Mouse (Mus musculus) CD8-positive naive resting alpha-beta T cell, adult 2 months (primary cell): ENCODE data around the gene Ctbs.
"Not testable (repeated sequence)": the region's sequence is repeated elsewhere in the genome, so short reads cannot be mapped to it uniquely, and the experiment has no call there.

ENCODE experiments used
- DNase-seq, 2 experiments: peaks; one replicate each; pipeline ENCODE4 v3.0.0; 2022; ENCODE audit warnings: low read depth in 2 of 2, low spot score in 2 of 2

The Ctbs gene

GRCm38 (mm10) chr3:146433063-146433462, 16.5 kb upstream of the Ctbs start:
- not testable (repeated sequence) for DNase-seq

- no peak for DNase-seq
Observed at GRCm38 (mm10) chr3:146433681-146434350, 15.8 kb upstream of the Ctbs start.

- DNase-seq: no peak
Observed at GRCm38 (mm10) chr3:146434686-146435085, 14.9 kb upstream of the Ctbs start.

DNA sequence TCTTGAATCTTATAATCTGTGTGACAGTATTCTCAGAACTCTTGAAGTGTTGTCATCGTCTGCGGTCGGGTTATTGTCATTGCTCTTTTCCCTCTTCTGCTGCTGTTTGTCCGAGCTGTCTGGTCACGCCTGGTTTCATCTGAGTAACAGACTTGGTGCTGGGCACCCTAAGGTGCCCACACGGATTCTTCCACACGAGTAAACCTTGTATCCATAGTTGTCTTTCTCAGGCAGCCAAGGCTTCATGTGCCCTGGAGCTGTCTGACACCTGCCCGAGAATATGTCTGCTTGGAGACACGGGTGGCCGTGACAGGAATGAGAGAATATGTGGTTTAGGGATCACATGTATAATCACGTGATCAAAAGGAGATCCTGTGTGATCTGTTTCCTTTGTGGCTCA, 14.1 kb upstream of the Ctbs start:
- DNase-seq: no peak

- DNase-seq: no peak
Observed at GRCm38 (mm10) chr3:146436114-146436513, 13.5 kb upstream of the Ctbs start.

DNA sequence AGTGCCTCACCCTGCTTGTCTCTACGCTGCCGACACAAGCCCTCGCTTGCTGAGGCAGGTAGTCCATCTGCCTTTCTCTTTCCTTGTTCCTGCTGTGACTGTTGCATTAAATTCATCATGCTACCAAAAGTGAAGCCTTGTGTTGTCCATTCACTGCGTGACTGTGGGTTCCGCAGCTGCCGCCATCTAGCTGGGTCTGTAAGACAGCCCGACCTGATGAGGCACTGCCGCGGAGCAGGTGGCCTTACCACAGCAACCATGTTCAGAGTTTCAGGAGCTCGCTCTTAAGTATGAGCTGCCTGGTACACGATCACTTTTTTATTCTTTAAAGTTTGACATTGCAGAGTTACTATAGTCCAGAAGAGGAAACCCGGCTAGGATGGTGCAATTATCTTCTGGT, 9.6 kb upstream of the Ctbs start:
- no peak for DNase-seq

DNA sequence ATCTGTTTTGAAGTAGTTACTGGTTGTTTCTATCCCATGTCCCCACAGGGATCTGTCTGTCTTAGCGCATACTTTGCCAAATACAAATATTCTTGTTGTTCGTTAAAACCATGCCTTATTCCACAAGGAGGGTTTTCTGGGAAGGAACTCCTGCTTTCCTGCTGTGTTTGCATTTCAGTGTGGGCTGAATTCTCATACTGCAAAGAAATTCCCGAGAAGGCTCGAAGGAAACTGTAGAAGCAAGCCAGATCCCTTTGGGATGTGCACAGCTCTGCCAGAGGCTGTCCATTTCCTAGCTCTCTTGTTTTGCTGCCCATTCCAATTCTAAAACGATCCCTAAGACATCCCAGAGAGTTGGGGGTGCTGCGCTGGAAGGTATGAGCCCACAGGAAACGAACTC, 9.2 kb upstream of the Ctbs start:
- DNase-seq: no peak

DNA sequence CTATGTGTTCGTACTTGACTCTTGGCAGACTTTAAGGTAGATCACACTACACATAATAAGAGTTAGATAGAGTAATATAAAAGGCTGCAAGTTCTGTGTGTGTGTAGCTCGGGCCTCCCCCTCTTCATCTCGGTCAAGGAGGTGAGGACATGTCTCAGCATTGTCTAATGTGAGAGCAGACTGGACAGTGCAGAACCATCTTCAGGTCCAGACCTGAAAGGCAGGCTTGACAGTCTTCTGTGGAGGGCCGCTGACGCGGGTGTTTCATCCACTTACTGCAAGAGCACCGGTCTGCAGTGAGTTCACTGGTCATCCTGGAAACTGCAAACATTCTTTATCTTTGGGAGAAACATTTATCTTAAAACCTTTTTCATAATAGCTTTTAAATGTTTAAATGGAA, 7.1 kb upstream of the Ctbs start:
- DNase-seq: no peak

DNA sequence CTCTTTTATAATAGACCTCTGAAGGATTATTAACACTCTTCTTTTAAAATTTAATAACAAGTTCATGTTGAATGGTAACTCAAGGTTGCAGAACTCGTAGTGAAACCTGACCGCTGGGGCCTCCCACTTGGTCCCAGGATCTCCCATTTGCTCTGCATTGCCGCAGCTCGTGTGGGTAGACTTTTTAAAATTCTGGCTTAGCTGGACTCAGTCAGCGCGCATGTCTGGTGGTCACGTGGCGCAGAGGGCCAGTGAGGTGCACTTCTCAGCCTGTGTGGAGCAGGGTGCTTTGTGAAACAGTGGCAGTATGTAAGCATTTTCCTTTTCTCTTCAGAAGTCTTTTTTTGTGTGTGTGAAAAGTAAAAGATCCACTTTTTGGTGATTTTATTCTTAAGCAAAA, 6.7 kb upstream of the Ctbs start:
- DNase-seq: no peak

DNA sequence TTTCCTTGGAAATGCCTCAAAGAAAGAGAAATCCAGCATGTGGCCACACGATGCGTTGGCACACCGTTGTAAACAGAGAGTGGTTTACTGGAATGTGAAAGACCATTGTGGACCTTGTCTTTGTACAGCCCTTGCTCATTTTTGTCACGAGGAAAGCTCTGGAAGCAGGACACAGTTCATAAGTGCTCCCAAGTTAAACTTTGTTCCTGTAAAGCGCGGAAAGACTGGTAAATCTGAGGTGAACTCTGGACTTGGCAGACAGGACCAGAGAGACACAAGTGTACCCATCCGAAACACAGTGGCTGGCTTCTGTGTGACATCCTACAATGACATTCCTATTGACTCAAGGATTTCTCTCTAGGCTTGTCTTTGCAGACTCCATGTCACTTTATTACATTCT, 6.2 kb upstream of the Ctbs start:
- DNase-seq: no peak

- DNase-seq: no peak
Observed at GRCm38 (mm10) chr3:146444880-146445279, 4.7 kb upstream of the Ctbs start.

DNA sequence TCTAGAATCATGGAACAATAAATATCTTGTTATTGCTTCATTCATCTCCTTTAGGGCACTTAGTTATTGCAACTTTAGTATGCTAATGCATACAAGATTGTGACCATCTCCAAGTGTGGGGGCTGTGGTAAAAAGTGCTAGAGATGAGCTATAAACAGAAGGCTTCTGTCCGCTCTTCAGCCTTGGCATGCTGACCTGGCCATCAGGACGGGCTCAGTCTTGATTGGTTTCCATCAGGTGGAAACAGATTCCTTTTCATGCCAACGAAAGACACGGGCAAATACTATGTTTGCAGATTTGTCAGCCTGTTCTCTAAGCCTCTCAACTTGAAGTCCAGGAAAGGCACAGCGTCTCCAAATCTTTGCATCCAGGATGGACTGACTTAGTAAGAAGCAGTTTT, 2.4 kb upstream of the Ctbs start:
- no peak for DNase-seq

DNA sequence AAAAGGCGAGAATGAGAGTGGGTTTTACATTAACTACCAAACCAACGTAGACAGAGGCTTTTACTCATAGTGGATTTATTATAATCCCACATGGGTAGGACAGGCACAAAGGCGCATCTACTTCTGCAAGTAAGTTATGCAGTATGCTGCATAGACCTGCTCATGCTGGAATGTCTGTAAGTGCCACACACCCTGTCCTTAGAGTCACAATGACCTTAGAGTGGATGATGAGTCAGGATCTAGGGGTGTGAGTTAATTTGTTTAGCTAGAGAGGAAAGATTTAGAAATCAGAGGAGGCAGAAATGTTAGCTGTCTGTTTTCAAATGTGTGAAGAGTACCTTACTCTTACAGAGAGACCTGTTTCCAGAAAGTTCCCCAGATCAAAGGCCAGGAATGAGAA, 2.0 kb upstream of the Ctbs start:
- DNase-seq: no peak

DNA sequence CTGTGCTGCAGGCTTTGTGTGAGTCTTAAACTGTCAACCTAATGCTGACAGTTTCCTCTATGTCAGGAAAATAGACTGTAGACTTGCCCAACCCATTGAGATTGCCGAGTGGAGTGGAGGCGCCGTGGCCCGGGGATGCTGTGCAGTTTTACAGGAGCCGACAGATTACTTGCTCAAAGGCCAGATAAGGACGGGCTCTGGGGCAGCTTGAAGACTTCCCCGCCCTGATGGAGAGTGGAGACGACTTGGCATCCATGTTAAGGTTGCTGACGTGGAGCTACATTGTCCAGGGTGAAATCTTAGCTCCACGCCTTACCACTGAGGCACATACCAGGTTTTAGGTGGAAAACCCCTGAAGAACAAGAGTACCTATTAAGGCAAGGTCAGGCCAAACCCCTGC, 1.2 kb upstream of the Ctbs start:
- no peak for DNase-seq

- no peak for DNase-seq
Observed at GRCm38 (mm10) chr3:146448969-146449368, 626 bp upstream of the Ctbs start.

DNA sequence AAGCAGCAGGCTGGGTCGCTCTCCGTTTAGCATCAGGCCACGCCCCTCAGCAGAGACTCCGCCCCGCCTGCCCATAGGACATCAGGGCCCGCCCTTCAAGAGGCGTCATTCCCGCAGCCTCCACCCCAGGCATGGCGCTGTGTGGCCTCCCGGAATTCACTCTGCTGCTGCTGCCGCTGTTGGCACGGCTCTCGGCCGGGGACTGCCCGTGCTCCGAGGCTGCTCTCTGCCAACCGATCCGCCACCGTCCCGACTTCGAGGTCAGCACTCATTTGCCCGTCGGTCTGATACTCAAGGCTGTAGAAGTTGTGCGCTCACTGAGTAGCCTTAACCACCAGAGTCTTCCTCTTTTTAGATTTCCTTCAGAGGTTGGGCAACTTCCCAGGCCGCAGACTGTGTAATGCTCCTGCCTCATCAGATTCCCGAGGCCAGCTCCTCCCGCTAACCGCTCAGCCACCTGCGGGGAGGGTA, 811 bp downstream of the Ctbs start:
- DNase-seq: peak; percentile 80 to 89

DNA sequence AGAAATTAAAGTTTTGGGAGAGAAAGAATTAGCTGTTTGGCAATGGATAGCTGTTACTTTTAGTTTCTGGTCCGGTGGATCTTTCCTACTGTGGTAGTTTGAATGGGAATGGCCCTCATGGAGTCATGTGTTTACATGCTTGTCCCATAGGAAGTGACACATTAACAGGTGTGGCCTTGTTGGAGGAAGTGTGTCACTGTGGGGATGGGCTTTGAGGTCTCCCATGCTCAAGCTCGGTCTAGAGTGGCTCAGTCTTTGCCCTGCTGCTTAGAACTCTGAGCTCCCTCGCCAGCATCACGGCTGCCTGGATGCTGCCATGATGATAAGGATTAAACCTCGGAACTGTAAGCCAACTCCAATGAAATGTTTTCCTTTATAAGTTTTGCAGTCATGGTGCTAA, 1.8 kb downstream of the Ctbs start:
- no peak for DNase-seq

GRCm38 (mm10) chr3:146462939-146463338, 13.3 kb downstream of the Ctbs start:
- no peak for DNase-seq

DNA sequence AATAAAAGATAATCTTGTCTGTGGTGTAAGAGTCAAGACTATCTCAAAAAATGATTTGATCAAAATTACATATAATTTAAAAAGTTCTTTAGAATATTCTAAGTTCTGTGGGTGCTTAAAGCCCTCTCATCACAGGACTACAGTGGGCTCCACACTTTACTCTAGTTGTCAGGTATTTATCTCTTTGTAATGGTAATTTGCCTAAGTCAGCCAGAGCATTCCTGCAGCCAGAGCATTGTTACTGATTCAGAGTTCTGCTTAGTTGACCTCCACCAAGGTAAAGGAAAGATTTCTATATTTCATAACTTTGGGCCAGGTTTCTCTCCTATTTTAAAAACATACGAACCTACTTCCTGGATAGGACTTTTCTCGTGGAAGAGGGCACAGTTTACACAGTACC, 19.6 kb downstream of the Ctbs start:
- DNase-seq: no peak

GRCm38 (mm10) chr3:146472657-146473056, 23.1 kb downstream of the Ctbs start:
- DNase-seq: no peak

GRCm38 (mm10) chr3:146473741-146474140, 24.1 kb downstream of the Ctbs start:
- no peak for DNase-seq

- no peak for DNase-seq
Observed at GRCm38 (mm10) chr3:146474428-146474827, 24.8 kb downstream of the Ctbs start.

DNA sequence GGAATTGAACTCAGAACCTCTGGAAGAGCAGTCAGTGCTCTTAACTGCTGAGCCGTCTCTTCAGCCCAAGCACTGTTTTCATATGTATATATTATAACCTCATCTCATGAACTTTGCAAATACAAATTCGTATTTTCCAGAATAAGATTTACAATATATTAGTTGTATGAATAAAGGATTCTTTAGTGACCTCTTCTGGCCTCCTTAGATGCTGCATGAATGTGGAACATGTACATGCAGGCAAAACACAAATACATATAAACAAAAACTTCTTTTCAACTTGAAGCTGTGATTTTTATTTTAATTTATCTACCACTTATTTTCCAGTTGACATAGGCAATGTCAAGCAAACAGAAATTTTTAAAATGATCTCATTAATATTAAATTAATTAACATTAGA, 32.4 kb downstream of the Ctbs start:
- DNase-seq: no peak

- DNase-seq: no peak
Observed at GRCm38 (mm10) chr3:146486464-146486863, 36.9 kb downstream of the Ctbs start.
